Mouse (Mus musculus): Measurements from ENCODE around the gene Mrpl46.

The Mrpl46 gene

DNA sequence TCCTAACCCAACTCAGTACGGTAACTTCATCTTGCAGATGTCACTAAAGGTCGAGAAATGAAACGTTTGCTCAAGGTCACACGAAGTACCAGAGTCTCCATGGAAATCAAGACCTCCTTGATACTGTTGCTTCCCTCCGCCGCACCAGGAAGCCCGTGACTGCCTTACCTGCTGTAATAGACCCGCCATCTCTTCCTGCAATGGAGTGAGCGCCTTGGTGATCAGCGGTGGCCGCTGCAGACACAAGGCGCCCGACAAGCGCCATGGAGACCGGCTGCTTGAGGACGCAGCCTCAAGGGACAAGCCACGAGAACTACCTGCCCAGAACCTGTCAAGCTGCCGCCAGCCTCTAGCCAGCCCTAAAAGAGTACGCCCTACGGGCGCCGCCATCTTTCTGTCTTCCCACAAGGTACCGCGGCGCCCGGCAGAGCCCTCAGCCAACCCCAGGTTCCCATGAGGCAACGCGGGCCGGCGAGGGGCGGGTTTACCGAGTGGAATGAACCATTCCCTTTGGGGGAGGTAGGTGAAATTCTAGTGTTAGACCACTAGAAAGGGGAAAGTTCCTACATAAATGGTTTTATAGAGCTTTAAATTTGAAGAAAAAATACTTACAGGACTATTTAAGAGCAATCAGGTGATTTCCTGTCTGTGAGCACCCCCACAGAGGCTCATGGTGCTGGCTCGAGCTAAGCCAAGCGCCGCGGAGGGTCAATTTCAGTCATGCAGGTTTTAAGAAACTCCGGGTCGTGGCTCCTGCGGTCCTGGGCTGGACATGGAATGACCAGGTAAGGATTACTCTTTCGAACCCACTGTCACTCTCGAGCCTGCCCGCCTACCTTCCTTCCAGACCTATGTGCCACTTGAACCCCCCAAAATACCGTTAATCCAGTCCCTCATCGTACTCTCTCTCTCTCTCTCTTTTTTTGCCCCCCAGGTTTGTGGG, at the start of gene Mrpl46, which contains the start of gene Mrps11:
Gene Mrpl46, minus strand, starts transcription at position 893 of the 943 bp plus-strand sequence.
Gene Mrps11, plus strand, starts transcription at position 481 of the 943 bp plus-strand sequence.
- DNase-seq, result peak; percentile 87

DNA sequence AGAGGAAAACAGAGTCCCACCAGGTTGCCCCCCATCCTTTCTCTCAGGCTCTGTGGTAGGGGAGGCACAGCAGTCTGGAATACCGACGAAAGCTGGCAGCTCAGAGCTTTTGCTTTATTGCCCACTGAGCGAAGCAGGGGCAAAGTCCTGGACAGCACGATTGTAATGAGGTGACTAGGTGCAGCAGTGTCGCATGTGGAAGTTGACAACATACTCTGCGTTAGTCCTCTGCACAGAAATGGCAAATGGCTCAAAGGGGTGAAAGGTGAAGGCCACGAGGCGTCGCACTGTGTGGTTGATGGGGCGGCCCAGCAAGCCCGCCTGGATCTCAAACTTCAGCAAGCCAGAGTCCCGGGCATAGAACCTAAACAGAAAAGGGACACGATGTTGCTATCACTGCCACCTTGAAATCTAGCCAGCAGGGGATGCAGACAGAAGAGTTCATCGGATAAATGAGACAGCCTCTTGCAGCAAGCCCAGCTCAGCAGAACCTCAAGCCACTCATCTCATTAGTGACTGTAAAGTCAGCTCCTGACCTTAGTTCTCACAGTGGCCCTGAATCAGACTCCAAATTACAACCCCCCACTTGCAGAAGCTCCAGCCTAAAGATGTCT, 44.5 kb upstream of the Mrpl46 start:
- no peak for DNase-seq

DNA sequence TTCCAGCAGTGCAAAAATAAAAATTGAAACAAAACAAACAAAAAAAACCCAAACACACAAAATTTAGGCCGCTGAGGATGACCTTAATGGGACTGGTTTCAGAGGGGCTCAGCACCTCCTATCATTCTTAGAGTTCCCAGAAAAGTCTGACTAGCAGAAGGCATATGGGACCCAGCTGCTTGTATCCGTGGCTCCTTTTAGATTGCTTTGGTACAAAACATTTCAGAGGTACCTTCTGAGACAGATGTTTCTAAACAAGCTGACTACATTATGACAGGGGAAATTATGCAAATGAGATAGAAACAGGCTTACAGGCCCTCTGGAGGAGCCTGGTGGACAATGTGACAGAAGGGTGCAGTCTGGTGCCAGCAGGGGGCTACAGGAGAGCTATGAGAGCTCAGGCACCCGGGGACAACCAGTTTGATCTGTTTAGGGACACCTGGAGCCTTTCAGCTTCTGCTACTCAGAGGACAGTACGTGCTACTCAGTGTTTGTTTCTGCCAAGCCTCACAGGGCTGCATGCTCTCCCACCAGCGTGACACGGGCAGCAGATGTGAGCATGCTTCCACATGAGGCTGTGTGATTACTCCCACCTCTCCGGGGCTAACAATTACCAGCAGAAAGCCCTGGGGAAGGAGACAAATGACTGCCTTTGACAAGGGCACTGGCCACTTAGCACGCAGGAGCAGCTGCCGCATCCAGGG, 43.5 kb upstream of the Mrpl46 start:
- DNase-seq, result no peak

DNA sequence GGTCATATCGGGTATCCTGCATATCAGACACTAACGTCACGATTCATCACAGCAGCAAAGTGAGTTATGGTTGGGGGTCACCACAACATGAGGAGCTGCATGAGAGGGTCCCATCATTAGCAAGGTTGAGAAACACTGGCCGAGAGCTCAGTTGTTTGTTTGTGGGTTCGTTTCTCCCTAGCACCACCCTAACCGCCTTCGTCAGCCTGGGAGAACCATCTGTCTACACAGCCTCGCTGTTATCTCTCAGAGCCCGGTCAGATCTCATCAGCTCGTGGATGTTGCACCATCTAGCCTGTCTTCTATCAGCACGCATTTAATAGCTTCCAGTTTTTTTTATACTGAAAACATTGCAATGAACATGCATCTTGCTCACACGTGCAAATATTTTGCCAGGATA, 35.0 kb upstream of the Mrpl46 start:
- DNase-seq, result no peak

DNA sequence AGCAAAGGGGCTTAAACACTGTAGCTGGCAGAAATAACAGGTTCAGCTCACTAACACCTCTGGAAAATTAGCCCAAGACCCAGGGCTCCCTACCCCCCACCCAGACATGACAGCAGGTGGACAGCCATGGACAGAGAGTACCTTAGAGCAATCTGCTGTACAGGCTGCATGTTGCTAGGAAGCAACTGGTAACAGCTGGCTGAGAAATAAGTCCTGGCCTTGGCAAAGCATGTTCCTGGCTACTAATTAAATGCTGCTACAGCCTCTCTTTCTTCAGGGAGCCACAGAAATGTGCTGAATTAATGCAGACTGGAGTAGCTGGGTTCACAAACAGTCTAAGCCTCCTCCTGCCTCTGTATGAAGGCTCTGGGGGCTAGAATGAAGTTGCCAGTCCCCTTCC, 31.4 kb upstream of the Mrpl46 start:
- DNase-seq, result peak; percentile 46

DNA sequence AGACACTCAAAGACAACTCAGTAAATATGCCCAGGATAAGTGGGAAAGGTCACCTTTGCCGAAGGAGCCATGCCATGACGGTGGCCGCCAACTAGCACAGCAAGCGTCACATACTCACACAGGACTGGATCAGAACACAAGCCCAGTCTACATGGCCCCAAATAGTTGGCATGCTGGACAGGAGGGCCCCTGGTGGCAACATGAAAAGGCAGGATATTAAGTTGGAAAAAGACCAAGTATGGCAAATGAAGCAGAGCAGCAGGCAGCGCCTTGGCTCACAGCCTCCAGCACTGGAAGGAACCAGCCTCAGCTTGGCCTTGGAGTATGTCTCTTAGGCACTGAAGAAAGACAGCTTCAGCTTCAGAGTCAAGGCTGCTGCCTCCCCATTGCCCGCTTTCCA, 30.5 kb upstream of the Mrpl46 start:
- peak; percentile 49 for DNase-seq

DNA sequence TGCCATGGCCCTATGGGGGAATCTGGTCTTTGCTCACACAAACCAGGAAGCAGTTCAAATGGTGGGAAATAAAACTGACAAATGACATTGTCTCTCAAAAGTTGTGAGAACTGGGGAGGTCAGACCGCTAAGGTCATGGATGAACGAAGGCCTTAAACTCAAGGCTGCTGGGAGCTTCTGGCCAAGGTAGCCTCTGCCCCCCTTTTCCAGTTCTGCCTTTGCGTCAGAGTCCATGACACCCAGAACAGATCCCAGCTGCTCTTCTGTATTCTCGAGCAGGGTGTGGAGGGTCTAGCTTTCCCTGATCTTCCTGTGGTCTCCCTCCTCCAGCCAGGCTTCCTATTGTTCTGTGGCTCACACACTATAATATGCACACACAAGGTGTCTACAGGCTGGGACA, 23.9 kb upstream of the Mrpl46 start:
- no peak for DNase-seq

DNA sequence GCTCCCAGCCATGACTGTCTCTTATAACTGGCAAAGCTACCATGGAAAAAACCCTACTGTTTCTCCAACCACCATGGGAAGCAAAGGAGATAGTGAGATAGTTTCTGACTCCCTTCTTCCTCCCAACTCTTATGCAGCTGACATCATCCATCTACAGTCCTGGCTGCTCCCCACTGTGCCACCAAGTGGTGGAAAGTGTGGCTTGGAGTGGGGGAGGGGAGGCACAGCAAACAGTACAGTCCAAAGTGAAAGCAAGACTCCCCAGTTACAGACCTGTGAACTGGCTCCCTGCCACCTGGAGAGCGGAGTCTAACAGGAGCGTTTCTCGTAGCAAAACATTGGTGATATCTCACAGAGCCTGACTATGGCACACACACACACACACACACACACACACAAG, 20.5 kb upstream of the Mrpl46 start:
- peak; percentile 15 for DNase-seq

DNA sequence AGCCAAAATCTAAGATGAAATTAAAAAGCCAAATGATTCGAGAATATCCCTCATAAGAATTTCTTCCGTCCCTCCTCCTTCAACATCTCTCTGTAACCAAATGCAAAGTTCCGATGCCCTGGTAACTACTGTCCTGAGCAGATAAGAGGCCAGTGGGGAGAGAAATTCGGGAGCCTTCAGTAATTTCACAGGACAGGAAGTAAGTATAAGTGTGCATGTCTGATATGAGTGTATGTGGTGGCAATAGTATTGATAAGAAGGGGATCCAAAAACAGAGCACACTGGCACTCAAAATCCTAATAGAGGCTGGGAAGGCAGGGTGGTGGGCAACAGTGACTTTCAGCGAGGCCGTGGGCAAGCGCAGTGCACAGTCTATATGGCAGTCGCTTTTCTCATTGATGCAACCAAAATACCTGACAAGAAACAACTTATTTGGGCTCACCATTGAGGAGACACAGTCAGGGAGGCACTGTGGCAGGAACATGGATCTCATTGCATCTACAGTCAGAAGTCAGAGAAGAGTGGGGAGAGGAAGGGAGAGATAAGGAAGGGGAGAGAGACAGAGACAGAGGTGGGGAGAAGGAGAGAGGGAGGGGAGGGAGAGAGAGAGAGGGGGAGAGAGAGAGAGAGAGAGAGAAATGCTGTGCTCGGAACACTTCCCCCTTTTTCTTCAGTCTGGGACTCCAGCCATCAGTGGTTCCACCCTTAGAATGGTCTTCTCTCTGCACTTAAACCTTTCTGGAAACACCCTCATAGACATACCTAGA, 16.6 kb upstream of the Mrpl46 start:
- DNase-seq, result no peak

DNA sequence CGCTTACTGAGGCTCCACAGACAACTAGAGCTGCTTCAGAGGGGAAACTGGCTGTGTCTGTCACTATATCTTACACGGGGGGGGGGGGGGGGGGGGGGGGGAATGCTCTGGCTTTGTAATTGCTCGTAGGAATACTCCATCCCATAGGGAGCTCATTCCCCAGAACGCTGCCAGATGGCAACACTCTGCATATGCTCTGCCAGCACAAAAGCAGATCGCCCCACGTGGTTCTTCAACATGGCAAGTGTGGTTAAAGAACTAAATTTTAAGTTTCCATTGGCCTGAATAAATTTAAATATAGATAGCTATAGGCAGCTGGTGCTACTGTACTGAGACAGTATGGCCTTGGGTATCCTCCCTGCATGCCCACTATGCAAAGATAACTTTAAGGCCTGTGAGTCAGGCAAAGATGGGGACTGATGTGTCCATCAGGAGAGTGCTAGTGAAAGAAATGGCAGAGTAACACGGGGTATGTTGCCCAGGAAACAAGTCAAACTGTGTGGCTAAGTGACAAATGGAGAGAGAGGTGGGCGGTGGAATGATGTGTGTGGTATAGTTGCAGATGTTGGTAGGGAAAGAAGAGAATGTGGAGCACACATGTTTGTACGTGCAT, 14.6 kb upstream of the Mrpl46 start:
- no peak for DNase-seq

DNA sequence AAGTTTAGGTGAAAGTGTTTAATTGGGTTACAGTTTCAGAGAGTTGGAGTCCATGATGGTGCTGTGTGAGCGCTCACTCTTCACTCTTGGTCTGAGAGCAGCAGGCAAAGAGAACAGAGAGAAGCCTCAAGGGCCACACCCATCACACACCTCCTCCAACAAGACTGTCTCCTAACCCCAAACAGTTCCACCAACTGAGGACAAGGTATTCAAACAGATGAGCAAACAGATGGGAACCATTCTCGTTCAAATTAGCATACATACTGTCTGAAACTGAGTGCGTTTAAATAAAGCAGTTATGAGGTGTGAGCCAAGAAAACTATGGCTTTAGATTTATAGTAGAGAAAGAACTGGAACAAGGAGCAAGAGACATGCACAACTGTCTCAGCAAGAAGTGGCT, 13.3 kb upstream of the Mrpl46 start:
- DNase-seq, result no peak

DNA sequence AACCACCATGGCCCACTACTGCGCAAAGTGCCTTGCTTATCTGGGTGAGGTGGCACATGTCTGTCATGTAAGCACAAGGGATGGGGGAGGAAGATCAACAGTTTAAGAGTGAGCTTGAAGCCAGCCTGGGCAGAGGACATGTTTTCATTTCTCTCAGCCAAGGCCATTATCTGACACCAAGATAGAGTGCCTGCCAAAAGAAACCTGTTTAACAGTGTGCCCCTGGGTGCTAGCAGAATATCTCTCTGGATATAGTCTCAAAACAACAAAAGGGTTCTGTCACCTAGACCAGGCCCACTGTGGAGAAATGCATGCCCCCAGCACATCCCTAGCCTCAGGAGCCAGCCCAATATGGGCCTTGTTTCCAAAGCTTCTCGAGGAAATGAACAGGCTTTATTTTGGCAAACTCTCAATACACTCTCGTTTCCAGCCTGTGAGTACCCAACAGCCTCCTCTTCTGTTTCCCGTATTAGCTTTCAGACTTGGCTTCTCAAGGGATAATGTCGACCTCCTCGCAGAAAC, 11.3 kb upstream of the Mrpl46 start:
- DNase-seq, result no peak

DNA sequence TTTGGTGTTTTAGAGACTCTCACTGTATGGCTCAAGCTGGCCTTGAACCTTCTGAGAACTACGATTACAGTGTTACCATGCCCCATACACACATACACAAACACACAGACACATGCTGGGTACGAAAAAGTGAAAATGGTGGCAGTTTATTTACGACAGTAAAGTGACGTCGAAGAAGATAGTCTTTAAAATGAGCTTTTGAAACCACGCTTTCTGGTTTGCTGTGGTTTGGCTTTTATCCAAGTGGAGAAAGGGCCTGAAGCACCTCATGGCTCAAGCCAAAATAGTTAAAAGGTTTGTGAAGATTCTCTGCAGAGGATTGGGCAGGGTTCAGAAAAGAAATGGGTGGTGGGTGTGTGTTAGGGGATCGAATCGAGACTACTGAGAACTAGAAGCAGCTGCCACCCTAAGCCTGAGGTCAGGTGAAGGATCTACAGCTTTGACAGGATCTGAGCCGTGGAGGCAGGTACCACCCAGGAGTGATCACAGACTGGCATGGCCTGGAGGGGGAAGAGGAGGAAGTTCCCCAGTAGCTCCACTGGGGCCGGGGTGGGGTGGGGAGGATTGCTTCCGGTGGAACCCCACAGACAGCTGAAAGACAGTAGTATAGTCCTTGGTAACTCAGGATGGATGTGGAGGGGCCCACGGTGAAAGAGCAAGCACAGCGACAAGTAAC, 10.7 kb upstream of the Mrpl46 start:
- DNase-seq, result no peak

DNA sequence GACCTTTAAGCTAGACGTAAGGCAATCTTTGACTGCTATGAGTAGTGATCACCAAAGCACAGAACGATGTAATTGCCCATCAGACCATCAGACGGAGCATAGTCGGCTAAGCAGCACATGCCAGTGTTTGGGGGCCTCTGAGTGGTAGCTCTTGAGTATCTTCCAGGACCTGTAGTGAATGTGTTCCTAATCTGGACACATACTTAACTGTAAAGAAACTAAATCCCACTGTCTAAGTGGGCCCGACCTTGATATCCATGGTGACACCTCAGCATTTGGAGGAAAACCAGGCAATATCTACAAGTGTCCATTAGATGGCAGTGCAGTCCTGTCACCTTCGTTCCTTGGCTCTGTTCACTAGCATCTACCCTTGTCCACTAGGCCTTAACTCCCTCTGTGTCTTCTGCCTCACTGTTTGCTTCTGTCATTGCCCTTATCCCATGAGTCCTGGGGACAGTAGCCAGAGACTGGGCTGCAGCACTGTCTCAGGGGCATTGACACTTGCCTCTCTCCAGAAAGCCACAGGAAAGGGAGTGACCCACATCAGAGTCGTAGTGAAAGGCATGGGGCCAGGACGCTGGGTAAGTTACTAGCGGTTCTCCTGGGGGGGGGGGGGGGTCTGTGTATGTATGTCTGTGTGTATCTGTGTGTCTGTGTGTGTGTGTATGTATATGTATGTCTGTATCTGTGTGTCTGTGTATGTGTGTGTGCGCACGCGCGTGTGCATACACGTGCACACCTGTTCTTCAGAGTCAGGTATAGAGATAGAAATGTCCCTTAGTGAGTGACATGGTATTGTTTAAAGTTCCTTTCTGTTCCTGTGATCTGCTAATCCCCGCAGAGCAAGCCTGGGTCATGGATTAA, 8.3 kb upstream of the Mrpl46 start:
- peak; percentile 60 for DNase-seq

DNA sequence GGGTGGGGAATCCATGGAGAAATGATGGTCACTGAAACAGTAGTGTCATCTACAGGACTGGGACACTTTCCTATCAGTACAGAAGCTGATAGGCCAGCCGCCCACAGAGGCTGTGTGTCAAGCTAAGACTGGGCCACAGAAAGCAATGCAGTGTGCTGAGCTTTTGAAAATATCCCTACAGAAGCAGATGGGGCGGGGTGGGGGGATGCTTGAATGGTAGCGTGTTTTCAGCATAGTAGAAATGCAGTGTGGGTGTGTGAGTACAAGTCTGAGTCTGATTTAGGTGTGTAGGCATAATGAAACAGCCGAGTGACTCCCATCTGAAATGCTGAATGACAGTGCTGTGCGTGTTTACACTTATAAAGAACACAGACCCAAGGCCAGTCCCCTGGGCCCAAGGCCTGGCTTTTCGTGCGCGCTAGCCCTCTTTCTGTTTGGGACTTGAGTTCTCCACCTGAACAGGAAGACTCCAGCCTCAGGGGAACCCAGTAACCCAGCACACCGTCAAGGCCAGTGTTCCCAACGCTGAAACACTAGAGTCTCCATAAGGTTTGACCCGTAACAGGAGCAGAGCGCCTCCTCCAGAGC, 4.6 kb upstream of the Mrpl46 start:
- no peak for DNase-seq

DNA sequence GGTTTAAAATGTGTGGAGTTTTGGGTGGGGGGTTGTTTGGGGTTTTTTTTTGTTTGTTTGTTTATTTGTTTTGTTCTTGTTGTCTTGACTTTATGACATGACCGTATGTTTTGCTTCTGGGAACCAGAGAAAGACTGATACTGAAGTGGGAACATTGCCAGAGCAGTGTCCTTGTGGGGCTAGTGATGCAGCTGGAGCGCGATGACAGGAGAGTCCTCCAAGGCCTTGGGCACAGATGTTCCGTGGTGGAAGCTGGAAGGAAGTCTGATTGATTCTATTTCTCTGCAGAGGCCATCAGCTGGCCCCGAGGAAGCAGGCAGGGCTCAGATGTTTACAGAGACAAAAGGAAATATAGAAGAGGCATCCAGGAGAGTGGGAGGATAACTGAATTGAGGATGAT, 2.6 kb upstream of the Mrpl46 start:
- no peak for DNase-seq

DNA sequence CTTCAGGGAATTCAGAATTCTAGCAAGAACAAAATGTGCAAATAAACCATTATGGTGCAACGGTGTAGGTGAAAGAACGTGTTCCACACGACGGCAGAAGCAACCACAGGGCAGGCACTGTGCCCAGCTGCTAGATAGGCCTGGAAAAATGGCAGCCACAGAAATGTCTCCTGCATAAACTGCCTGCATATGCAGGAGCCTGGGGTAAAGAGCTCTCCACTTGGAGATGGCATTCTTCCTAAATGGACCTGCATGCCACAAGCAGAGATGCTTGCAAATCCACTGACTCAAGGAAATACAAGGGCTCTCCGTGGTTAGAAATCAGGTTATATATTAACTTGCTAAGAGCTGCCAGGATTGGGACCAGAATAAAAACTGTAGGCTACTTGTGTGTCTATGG, 4.6 kb downstream of the Mrpl46 start:
- peak; percentile 41 for DNase-seq

DNA sequence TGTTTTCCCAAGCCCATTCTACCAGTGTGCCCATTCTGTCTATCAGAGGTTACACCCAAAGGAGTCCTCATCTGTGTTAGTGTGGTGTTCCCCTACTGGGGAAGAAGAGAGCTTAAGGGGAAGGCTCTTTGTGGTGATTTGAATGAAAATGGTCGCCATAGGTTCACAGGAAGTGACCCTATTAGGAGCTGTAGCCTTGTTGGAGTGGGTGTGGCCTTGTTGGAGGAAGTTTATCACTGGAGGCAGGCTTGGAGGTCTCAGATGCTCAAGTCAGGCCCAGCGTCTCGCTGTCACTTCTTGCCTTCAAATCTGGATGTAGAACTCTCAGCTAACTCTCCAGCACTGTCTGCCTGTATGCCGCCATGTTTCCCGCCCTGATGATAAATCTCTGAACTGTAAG, 12.4 kb downstream of the Mrpl46 start:
- DNase-seq, result no peak

DNA sequence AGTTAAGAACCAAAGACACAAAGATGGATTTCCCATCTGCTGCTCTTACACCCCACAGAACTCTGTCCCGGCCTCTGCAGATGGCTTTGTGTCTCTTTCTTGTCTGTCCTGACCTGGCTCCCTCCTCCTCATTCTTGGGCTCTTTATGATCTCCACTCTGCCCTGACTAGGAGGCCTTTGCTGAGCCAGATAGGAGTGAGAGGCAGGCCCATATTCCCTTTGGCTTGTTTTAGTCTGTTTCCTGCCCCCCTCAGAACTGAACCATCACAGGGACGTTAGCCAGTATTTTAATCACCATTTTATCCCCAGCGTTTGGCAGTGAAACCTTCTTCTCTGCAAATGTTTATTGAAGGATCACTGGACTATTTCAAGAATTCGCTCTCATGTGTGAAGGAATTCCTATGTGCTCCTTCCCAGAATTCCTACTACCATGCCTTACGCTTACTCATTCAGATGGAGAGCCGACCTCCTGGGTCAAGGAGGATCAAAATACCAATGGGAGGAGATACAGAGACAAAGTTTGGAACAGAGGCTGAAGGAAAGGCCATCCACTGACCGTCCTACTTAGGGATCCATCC, 14.2 kb downstream of the Mrpl46 start:
- DNase-seq, result peak; percentile 13
